Mouse (Mus musculus) hindbrain, embryonic 12.5 days (tissue): ENCODE data around the gene Lrrc28. TPM values are rescaled to one million over a fixed set of nuclear protein-coding genes. Genes with fewer than 3 reads are reported as not detected.

Experiments used
- ATAC-seq: fragments of 200-750 bp; cut with Nextera tagmentation; 2 replicates; pipeline ENCODE4 v1.8.0; 2017; ENCODE audit warnings: moderate TSS enrichment; ENCODE audit not compliant: low FRiP score
- H3K27ac ChIP-seq: fragments of 300-500 bp; sonication (generic); 2 replicates; pipeline ENCODE4 v1.5.1; 2016; ENCODE audit warnings: mild to moderate bottlenecking
- H3K27me3 ChIP-seq: fragments of 300-500 bp; sonication (generic); 2 replicates; pipeline ENCODE4 v1.6.1; 2016; ENCODE audit warnings: mild to moderate bottlenecking
- H3K36me3 ChIP-seq: fragments of 300-500 bp; sonication (generic); 2 replicates; pipeline ENCODE4 v1.6.1; 2016; ENCODE audit warnings: mild to moderate bottlenecking
- H3K4me1 ChIP-seq: fragments of 300-500 bp; sonication (generic); 2 replicates; pipeline ENCODE4 v1.6.1; 2016
- H3K4me2 ChIP-seq: fragments of 300-500 bp; sonication (generic); replicated peaks from 2 replicates; pipeline ENCODE4 v1.6.1; 2016; ENCODE audit warnings: mild to moderate bottlenecking
- H3K4me3 ChIP-seq: fragments of 300-500 bp; sonication (generic); 2 replicates; pipeline ENCODE4 v1.5.1; 2016; ENCODE audit warnings: mild to moderate bottlenecking
- H3K9ac ChIP-seq: fragments of 300-500 bp; sonication (generic); 2 replicates; pipeline ENCODE4 v1.6.1; 2016; ENCODE audit warnings: mild to moderate bottlenecking, moderate library complexity
- H3K9me3 ChIP-seq: fragments of 300-500 bp; sonication (generic); replicated peaks from 2 replicates; pipeline ENCODE4 v1.6.1; 2016; ENCODE audit warnings: mild to moderate bottlenecking
- WGBS: fragments of 180-500 bp; shearing (Covaris S2); methylation state at CpG from one replicate; pipeline ENCODE4 v1.1.7; 2016; 5-methylcytosine and 5-hydroxymethylcytosine counted together
- polyA plus RNA-seq: library from polyadenylated mRNA; unstranded; fragments of >200 nt; fragmentation: Nextera tagmentation; extraction: Ambion mirVana; gene quantifications from 2 replicates; pipeline ENCODE4 v1.2.1, GENCODE M21; 2016

Lrrc28 gene
- polyA plus RNA-seq, 1 experiment from 2014 or later = 31.3 TPM

- Histone ChIP-seq H3K27ac (no peak overlapping the region), H3K9me3 (no peaks in the 10 kb centered on the region), H3K27me3 (no peaks in the 10 kb centered on the region), H3K9ac (no peak overlapping the region), H3K4me1 (peaks cover 4% of the 10 kb centered on the region), H3K4me2 (no peak overlapping the region), H3K4me3 (no peak overlapping the region), H3K36me3 (0 out of 2 replicates have a peak, but pooled peaks cover 6% of the 10 kb centered on the region)
- ATAC-seq = no peak
- WGBS = 34% methylated on average over 3 of the region's 3 CpGs
These were observed 6.1 kb downstream of the Lrrc28 start for GRCm38 (mm10) chr7:67639006-67639405.

- H3K27ac ChIP-seq = no peak overlapping the region
- WGBS = 64% methylated on average over 2 of the region's 2 CpGs
- no peak overlapping the region for H3K4me2 ChIP-seq
- no peaks in the 10 kb centered on the region for H3K9me3 ChIP-seq
- peaks cover 4% of the 10 kb centered on the region for H3K4me1 ChIP-seq
- 0 out of 2 replicates have a peak, but pooled peaks cover 8% of the 10 kb centered on the region for H3K36me3 ChIP-seq
- H3K27me3 ChIP-seq = no peaks in the 10 kb centered on the region
- H3K9ac ChIP-seq = no peak overlapping the region
- ATAC-seq = no peak
- H3K4me3 ChIP-seq = no peak overlapping the region
These were observed 8.9 kb downstream of the Lrrc28 start for GRCm38 (mm10) chr7:67636161-67636560.

DNA sequence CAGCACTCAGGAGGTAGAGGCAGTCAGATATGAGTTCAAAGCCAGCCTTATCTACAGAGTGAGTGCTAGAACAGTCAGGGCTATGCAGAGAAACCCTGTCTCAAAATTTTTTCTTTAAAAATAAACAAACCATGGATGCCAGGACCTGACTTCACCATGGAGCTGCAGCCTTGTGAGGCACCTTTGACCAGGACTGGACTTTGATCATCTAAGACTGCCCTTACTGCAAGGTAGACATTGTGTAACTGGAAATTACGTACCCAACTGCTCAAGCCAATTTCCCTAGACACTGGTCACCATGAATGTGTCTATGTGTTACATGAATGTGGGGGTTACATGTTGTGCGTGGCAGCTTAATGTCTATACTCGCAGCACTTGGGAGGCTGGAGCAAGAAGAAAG, 10.9 kb downstream of the Lrrc28 start:
- no peak overlapping the region for H3K4me2 ChIP-seq
- H3K4me1 ChIP-seq = peaks cover 1% of the 10 kb centered on the region
- H3K27ac ChIP-seq = no peak overlapping the region
- no peaks in the 10 kb centered on the region for H3K9me3 ChIP-seq
- H3K36me3 ChIP-seq = 0 out of 2 replicates have a peak, but pooled peaks cover 8% of the 10 kb centered on the region
- no peak overlapping the region for H3K4me3 ChIP-seq
- no peak for ATAC-seq
- H3K27me3 ChIP-seq = no peaks in the 10 kb centered on the region
- H3K9ac ChIP-seq = no peak overlapping the region
- 97% methylated on average over 3 of the region's 3 CpGs for WGBS

GRCm38 (mm10) chr7:67632380-67632779, 12.7 kb downstream of the Lrrc28 start:
- no peaks in the 10 kb centered on the region for H3K9me3 ChIP-seq
- 87% methylated on average over 5 of the region's 5 CpGs for WGBS
- no peak for ATAC-seq

DNA sequence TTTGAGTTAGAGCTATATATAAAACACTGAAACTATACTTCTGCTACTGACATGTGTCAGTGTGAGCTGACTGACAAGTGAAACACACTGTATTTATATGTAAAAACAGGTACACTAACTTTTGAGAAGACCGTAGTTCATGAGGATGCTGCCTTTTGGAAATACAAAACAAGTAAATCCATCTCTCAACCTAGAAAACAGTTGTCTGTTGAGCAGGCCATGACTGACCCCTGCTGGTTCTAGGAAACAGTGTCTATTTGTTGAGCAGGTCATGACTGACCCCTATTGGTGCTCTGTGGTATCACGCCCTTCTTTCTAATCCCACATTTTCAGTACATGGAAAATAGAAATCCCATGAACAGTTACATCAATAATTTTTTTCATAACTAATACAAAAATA, 14.3 kb downstream of the Lrrc28 start:
- Histone ChIP-seq H3K9ac (no peak overlapping the region), H3K36me3 (peaks cover 10% of the 10 kb centered on the region; the same call in 1 of the 2 replicates), H3K27ac (no peak overlapping the region), H3K9me3 (no peaks in the 10 kb centered on the region), H3K4me3 (no peak overlapping the region), H3K4me1 (no peaks in the 10 kb centered on the region), H3K4me2 (no peak overlapping the region), H3K27me3 (no peaks in the 10 kb centered on the region)
- ATAC-seq = no peak
- WGBS = 20% methylated on average over 2 of the region's 2 CpGs

More at GRCm38 (mm10) chr7:67632380-67632779, 12.7 kb downstream of the Lrrc28 start:
- Histone ChIP-seq H3K4me2 (no peak overlapping the region), H3K27ac (no peak overlapping the region), H3K36me3 (0 out of 2 replicates have a peak, but pooled peaks cover 5% of the 10 kb centered on the region), H3K4me3 (no peak overlapping the region), H3K4me1 (no peaks in the 10 kb centered on the region), H3K9ac (no peak overlapping the region), H3K27me3 (no peaks in the 10 kb centered on the region)

GRCm38 (mm10) chr7:67629681-67630080, 15.4 kb downstream of the Lrrc28 start:
- H3K27ac ChIP-seq = no peak overlapping the region
- WGBS = 46% methylated on average over 5 of the region's 5 CpGs
- H3K4me2 ChIP-seq = no peak overlapping the region
- H3K9me3 ChIP-seq = no peaks in the 10 kb centered on the region
- H3K4me1 ChIP-seq = no peaks in the 10 kb centered on the region
- H3K36me3 ChIP-seq = peaks cover 9% of the 10 kb centered on the region; the same call in 1 of the 2 replicates
- ATAC-seq = no peak
- no peak overlapping the region for H3K4me3 ChIP-seq
- H3K27me3 ChIP-seq = no peaks in the 10 kb centered on the region
- no peak overlapping the region for H3K9ac ChIP-seq

GRCm38 (mm10) chr7:67626671-67627070, 18.4 kb downstream of the Lrrc28 start:
- ATAC-seq = no peak
- Histone ChIP-seq H3K27ac (no peak overlapping the region), H3K9me3 (no peaks in the 10 kb centered on the region), H3K4me2 (no peak overlapping the region), H3K36me3 (peaks cover 6% of the 10 kb centered on the region; the same call in 1 of the 2 replicates), H3K4me3 (no peak overlapping the region), H3K9ac (no peak overlapping the region), H3K4me1 (no peaks in the 10 kb centered on the region), H3K27me3 (no peaks in the 10 kb centered on the region)
- 90% methylated on average over 5 of the region's 5 CpGs for WGBS

- H3K27ac ChIP-seq = no peak overlapping the region
- 78% methylated on average over 3 of the region's 3 CpGs for WGBS
These were observed 22.9 kb downstream of the Lrrc28 start for GRCm38 (mm10) chr7:67622151-67622550.

GRCm38 (mm10) chr7:67619836-67620235, 25.2 kb downstream of the Lrrc28 start:
- 84% methylated on average over 4 of the region's 4 CpGs for WGBS
- ATAC-seq = no peak
- H3K9ac ChIP-seq = no peak overlapping the region

More at GRCm38 (mm10) chr7:67622151-67622550, 22.9 kb downstream of the Lrrc28 start:
- Histone ChIP-seq H3K4me2 (no peak overlapping the region), H3K27me3 (no peaks in the 10 kb centered on the region), H3K4me1 (no peaks in the 10 kb centered on the region), H3K9ac (no peak overlapping the region), H3K36me3 (peaks cover 5% of the 10 kb centered on the region; the same call in 1 of the 2 replicates), H3K9me3 (no peaks in the 10 kb centered on the region), H3K4me3 (no peak overlapping the region)
- no peak for ATAC-seq

DNA sequence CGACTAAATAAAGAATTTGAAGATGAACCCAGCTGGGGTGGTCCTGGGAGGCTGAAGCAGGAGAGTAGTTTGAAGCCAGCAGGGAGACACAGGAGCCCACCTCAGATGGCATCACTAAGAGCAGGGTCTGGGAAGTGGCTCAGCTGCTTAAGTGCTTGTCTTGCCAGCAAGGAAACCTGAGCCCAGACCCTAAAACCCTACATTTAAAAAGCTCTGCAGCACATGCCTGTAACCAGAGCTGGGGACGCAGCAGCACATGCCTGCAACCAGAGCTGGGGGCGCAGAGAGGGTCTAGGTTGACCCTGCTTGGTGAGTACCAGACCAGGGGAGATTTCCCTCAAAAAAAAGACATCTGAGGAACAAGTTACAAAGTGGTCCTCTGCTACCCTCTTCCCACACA, 26.8 kb downstream of the Lrrc28 start:
- Histone ChIP-seq H3K36me3 (no peaks in the 10 kb centered on the region), H3K9me3 (no peaks in the 10 kb centered on the region), H3K4me2 (no peak overlapping the region), H3K27me3 (no peaks in the 10 kb centered on the region), H3K4me3 (no peak overlapping the region), H3K4me1 (peaks cover 12% of the 10 kb centered on the region; the same call in 1 of the 2 replicates), H3K27ac (no peak overlapping the region), H3K9ac (no peak overlapping the region)
- no peak for ATAC-seq
- 84% methylated on average over 3 of the region's 3 CpGs for WGBS

More at GRCm38 (mm10) chr7:67619836-67620235, 25.2 kb downstream of the Lrrc28 start:
- H3K27ac ChIP-seq = no peak overlapping the region
- H3K36me3 ChIP-seq = no peaks in the 10 kb centered on the region
- no peaks in the 10 kb centered on the region for H3K9me3 ChIP-seq
- H3K4me2 ChIP-seq = no peak overlapping the region
- no peaks in the 10 kb centered on the region for H3K27me3 ChIP-seq
- H3K4me1 ChIP-seq = no peaks in the 10 kb centered on the region
- no peak overlapping the region for H3K4me3 ChIP-seq

DNA sequence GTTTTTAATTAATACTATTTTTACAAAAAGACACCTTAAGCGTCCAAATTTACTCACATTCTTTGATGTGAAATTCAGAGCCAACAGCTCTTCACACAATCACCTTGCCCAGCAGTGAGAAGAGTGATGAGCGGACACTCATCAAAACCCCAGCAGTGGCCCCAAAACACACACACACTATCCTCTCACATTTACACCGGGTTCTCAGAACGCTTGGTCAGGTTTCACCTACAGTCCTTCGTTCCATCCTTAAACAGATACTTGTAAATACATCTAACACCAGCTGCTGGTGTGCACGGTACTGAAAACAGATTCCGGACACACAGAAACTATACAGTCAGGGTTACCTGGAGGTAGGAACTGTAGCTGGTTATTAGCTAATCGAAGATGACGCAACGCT, 27.4 kb downstream of the Lrrc28 start:
- no peaks in the 10 kb centered on the region for H3K9me3 ChIP-seq
- H3K27ac ChIP-seq = no peak overlapping the region
- H3K27me3 ChIP-seq = no peaks in the 10 kb centered on the region
- H3K4me2 ChIP-seq = no peak overlapping the region
- H3K4me3 ChIP-seq = no peak overlapping the region
- H3K9ac ChIP-seq = no peak overlapping the region
- peaks cover 14% of the 10 kb centered on the region; the same call in 1 of the 2 replicates for H3K4me1 ChIP-seq
- H3K36me3 ChIP-seq = no peaks in the 10 kb centered on the region
- 94% methylated on average over 10 of the region's 10 CpGs for WGBS
- no peak for ATAC-seq

DNA sequence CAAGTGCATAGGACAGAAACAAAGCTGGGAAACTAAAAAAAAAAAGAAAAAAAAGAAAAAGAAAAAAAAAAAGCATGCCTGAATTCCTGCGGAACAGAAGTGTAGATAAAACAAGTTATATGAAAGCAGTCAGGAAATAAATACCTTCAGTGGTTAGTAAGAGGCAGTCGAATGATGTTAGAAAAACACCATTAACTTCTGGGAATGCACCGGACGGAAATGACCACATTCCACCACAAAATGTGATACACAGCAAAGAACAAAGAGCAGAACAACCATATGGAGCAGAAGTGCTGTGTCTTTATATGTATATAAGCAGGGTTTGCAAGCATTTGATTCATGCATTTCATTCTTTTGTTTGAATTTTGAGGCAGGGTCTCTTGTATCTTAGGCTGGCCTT, 28.2 kb downstream of the Lrrc28 start:
- Histone ChIP-seq H3K4me2 (no peak overlapping the region), H3K4me3 (no peak overlapping the region), H3K36me3 (no peaks in the 10 kb centered on the region), H3K4me1 (peaks cover 14% of the 10 kb centered on the region; the same call in 1 of the 2 replicates), H3K9ac (no peak overlapping the region), H3K27me3 (no peaks in the 10 kb centered on the region), H3K9me3 (no peaks in the 10 kb centered on the region), H3K27ac (no peak overlapping the region)
- no peak for ATAC-seq
- 82% methylated on average over 4 of the region's 4 CpGs for WGBS

GRCm38 (mm10) chr7:67614464-67614861, 30.6 kb downstream of the Lrrc28 start:
- 90% methylated on average over 7 of the region's 7 CpGs for WGBS
- Histone ChIP-seq H3K4me3 (no peak overlapping the region), H3K9me3 (no peaks in the 10 kb centered on the region), H3K4me1 (peaks cover 14% of the 10 kb centered on the region; the same call in 1 of the 2 replicates), H3K27me3 (no peaks in the 10 kb centered on the region), H3K27ac (no peak overlapping the region), H3K9ac (no peak overlapping the region), H3K36me3 (no peaks in the 10 kb centered on the region), H3K4me2 (no peak overlapping the region)
- no peak for ATAC-seq
